Mouse (Mus musculus): ENCODE data around the gene Vmn1r93. TPM values are rescaled to one million over a fixed set of nuclear protein-coding genes. Genes with fewer than 3 reads are reported as not detected.
"Not testable (repeated sequence)": the region's sequence is repeated elsewhere in the genome, so short reads cannot be mapped to it uniquely, and the experiment has no call there.

The Vmn1r93 gene
- not detected in 2 replicates for polyA plus RNA-seq (2015; fragmentation: Nextera tagmentation; extraction: Ambion mirVana)

GRCm38 (mm10) chr7:20138988-20139387, at the start of gene Vmn1r93:
Vmn1r93 (minus strand) TSS chr7:20139088.
- not testable (repeated sequence) for H3K4me1 ChIP-seq (ENCODE audit: insufficient read depth, low read length)
- no CpG with 5 or more reads among the region's 5 CpGs for WGBS

GRCm38 (mm10) chr7:20168277-20168676, 29.4 kb upstream of the Vmn1r93 start, which contains the start of gene Vmn1r94:
Vmn1r94 (minus strand) TSS chr7:20168377.
- not testable (repeated sequence) for H3K9me3 ChIP-seq (ENCODE audit: low read length); H3K36me3 ChIP-seq (ENCODE audit: insufficient read depth, low read length); H3K27ac ChIP-seq (ENCODE audit: low read length); ATAC-seq (ENCODE audit: low FRiP score, low TSS enrichment); H3K9ac ChIP-seq (replicated peaks; ENCODE audit: low read length); H3K4me3 ChIP-seq (ENCODE audit: low read length); H3K4me2 ChIP-seq (replicated peaks; ENCODE audit: low read depth, low read length); H3K4me1 ChIP-seq (ENCODE audit: insufficient read depth, low read length); H3K27me3 ChIP-seq (ENCODE audit: insufficient read depth, low read length)
- no CpG with 5 or more reads among the region's 3 CpGs for WGBS

More at GRCm38 (mm10) chr7:20138988-20139387, at the start of gene Vmn1r93:
- H3K9ac ChIP-seq (replicated peaks; ENCODE audit: low read length); H3K4me3 ChIP-seq (ENCODE audit: low read length); H3K36me3 ChIP-seq (ENCODE audit: insufficient read depth, low read length); H3K27me3 ChIP-seq (ENCODE audit: insufficient read depth, low read length); H3K4me2 ChIP-seq (replicated peaks; ENCODE audit: low read depth, low read length); H3K9me3 ChIP-seq (ENCODE audit: low read length); ATAC-seq (ENCODE audit: low FRiP score, low TSS enrichment); H3K27ac ChIP-seq (ENCODE audit: low read length): not testable (repeated sequence)

GRCm38 (mm10) chr7:20122479-20122878, 16.4 kb downstream of the Vmn1r93 start, which contains the start of gene Gm16442:
Gm16442 (minus strand) TSS chr7:20122579.
- not testable (repeated sequence) for ATAC-seq (ENCODE audit: low FRiP score, low TSS enrichment); H3K27me3 ChIP-seq (ENCODE audit: insufficient read depth, low read length); H3K4me3 ChIP-seq (ENCODE audit: low read length); H3K9me3 ChIP-seq (ENCODE audit: low read length); H3K4me2 ChIP-seq (replicated peaks; ENCODE audit: low read depth, low read length); H3K4me1 ChIP-seq (ENCODE audit: insufficient read depth, low read length); H3K36me3 ChIP-seq (ENCODE audit: insufficient read depth, low read length); H3K9ac ChIP-seq (replicated peaks; ENCODE audit: low read length); H3K27ac ChIP-seq (ENCODE audit: low read length)
- no CpG with 5 or more reads among the region's 2 CpGs for WGBS

- H3K36me3 ChIP-seq (ENCODE audit: insufficient read depth, low read length); H3K9ac ChIP-seq (replicated peaks; ENCODE audit: low read length); H3K9me3 ChIP-seq (ENCODE audit: low read length); ATAC-seq (ENCODE audit: low FRiP score, low TSS enrichment); H3K27me3 ChIP-seq (ENCODE audit: insufficient read depth, low read length); H3K4me3 ChIP-seq (ENCODE audit: low read length); H3K4me1 ChIP-seq (ENCODE audit: insufficient read depth, low read length); H3K27ac ChIP-seq (ENCODE audit: low read length); H3K4me2 ChIP-seq (replicated peaks; ENCODE audit: low read depth, low read length): not testable (repeated sequence)
- 84% methylated on average over 5 of the region's 5 CpGs for WGBS
Measured at GRCm38 (mm10) chr7:20099380-20099779, 39.5 kb downstream of the Vmn1r93 start, which contains the start of gene Vmn1r91. Vmn1r91 (plus strand) TSS chr7:20099680.

Other genes starting within 250 kb of the Vmn1r93 start
- 11.8 and 16.0 TPM in 2 replicates for gene Pvr, start 217.9 kb downstream of the Vmn1r93 start, polyA plus RNA-seq (2015; fragmentation: Nextera tagmentation; extraction: Ambion mirVana)
- gene Igsf23, start 188.3 kb downstream of the Vmn1r93 start, polyA plus RNA-seq (2015; fragmentation: Nextera tagmentation; extraction: Ambion mirVana) = 0.21 TPM in 1 of 2 replicates, not detected in the other
- not detected in 2 replicates for gene Ceacam20, start 173.7 kb downstream of the Vmn1r93 start, polyA plus RNA-seq (2015; fragmentation: Nextera tagmentation; extraction: Ambion mirVana)
- gene Nlrp9b, start 147.6 kb downstream of the Vmn1r93 start, polyA plus RNA-seq (2015; fragmentation: Nextera tagmentation; extraction: Ambion mirVana) = not detected in 2 replicates
- gene Vmn1r91, start 39.4 kb downstream of the Vmn1r93 start, polyA plus RNA-seq (2015; fragmentation: Nextera tagmentation; extraction: Ambion mirVana) = not detected in 2 replicates
- gene Gm16442, start 16.5 kb downstream of the Vmn1r93 start, polyA plus RNA-seq (2015; fragmentation: Nextera tagmentation; extraction: Ambion mirVana) = not detected in 2 replicates
- gene Vmn1r94, start 29.3 kb upstream of the Vmn1r93 start, polyA plus RNA-seq (2015; fragmentation: Nextera tagmentation; extraction: Ambion mirVana) = not detected in 2 replicates
- not detected in 2 replicates for gene Vmn1r95, start 54.6 kb upstream of the Vmn1r93 start, polyA plus RNA-seq (2015; fragmentation: Nextera tagmentation; extraction: Ambion mirVana)
- not detected in 2 replicates for gene Gm6164, start 66.5 kb upstream of the Vmn1r93 start, polyA plus RNA-seq (2015; fragmentation: Nextera tagmentation; extraction: Ambion mirVana)
- gene Gm4498, start 94.7 kb upstream of the Vmn1r93 start, polyA plus RNA-seq (2015; fragmentation: Nextera tagmentation; extraction: Ambion mirVana) = not detected in 2 replicates
- gene Gm5890, start 123.7 kb upstream of the Vmn1r93 start, polyA plus RNA-seq (2015; fragmentation: Nextera tagmentation; extraction: Ambion mirVana) = not detected in 2 replicates
- gene Gm4133, start 195.0 kb upstream of the Vmn1r93 start, polyA plus RNA-seq (2015; fragmentation: Nextera tagmentation; extraction: Ambion mirVana) = not detected in 2 replicates
- not detected in 2 replicates for gene Gm5728, start 236.3 kb upstream of the Vmn1r93 start, polyA plus RNA-seq (2015; fragmentation: Nextera tagmentation; extraction: Ambion mirVana)

All from kidney, embryonic 16.5 days (tissue).